Mouse (Mus musculus): ENCODE data around the gene Nlrp2. TPM values are rescaled to one million over a fixed set of nuclear protein-coding genes. Genes with fewer than 3 reads are reported as not detected.

The Nlrp2 gene
- not detected in 2 replicates for polyA plus RNA-seq (2015; fragmentation: Nextera tagmentation; extraction: Ambion mirVana)

DNA sequence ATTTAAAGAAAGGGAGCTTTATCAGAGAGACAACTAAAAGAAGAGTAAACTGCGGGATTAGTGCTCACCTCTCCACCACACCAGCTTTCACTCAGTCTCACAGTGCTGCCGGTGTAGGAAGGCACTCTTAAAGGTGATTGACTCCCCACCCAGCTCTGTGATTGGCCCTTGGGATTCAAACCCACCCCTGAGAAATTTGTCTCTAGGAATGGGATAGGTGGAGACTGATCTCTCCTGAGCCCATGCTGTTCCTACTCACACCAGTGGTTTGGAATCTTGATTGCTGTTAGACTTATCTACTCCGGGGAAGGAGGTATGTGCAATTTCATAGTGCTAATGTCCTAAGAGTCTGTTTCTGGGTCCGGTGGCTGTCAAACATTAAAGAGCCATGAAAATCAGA is at the start of gene Nlrp2:
Gene Nlrp2, minus strand, starts transcription at position 101 of the 400 bp plus-strand sequence.
- no peaks in the 10 kb centered on the region for H3K4me1 ChIP-seq (ENCODE audit: insufficient read depth, low read length)
- H3K9ac ChIP-seq (replicated peaks; ENCODE audit: low read length): no peak within 1 kb of the TSS
- H3K9me3 ChIP-seq (ENCODE audit: low read length): peaks cover 38% of the 10 kb centered on the region
- H3K4me3 ChIP-seq (ENCODE audit: low read length): no peak within 1 kb of the TSS
- H3K4me2 ChIP-seq (replicated peaks; ENCODE audit: low read depth, low read length): no peak within 1 kb of the TSS
- 80% methylated on average over 4 of the region's 4 CpGs for WGBS
- ATAC-seq (ENCODE audit: low FRiP score, low TSS enrichment): no peak
- H3K27ac ChIP-seq (ENCODE audit: low read length): no peak within 1 kb of the TSS
- no peaks in the 10 kb centered on the region for H3K36me3 ChIP-seq (ENCODE audit: insufficient read depth, low read length)
- no peaks in the 10 kb centered on the region for H3K27me3 ChIP-seq (ENCODE audit: insufficient read depth, low read length)

DNA sequence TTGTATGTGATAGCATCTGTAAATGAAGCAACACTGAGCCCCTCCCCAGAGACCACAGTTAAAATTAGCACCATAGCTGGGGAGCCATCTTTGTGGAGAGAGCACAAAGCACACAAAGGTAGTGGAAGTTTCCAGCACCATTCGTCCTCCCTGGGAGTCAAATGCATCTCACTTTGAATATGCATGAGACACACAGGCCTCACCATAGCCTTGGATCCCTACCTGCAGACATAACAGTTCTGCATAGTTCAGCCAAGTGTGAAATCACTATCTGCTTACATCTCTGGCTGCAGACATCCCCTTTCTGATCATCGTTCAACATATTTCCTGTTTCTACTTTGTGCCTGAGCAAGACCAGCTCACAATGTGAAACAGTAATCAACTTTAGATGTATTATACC is 15.9 kb upstream of the Nlrp2 start:
- ATAC-seq (ENCODE audit: low FRiP score, low TSS enrichment): no peak
- peaks cover 21% of the 10 kb centered on the region for H3K9me3 ChIP-seq (ENCODE audit: low read length)
- no peak overlapping the region for H3K9ac ChIP-seq (replicated peaks; ENCODE audit: low read length)
- H3K4me3 ChIP-seq (ENCODE audit: low read length): no peak overlapping the region
- no peaks in the 10 kb centered on the region for H3K27me3 ChIP-seq (ENCODE audit: insufficient read depth, low read length)
- no peaks in the 10 kb centered on the region for H3K4me1 ChIP-seq (ENCODE audit: insufficient read depth, low read length)
- H3K4me2 ChIP-seq (replicated peaks; ENCODE audit: low read depth, low read length): no peak overlapping the region
- no peaks in the 10 kb centered on the region for H3K36me3 ChIP-seq (ENCODE audit: insufficient read depth, low read length)
- WGBS: 73% methylated on average over 2 of the region's 2 CpGs
- no peak overlapping the region for H3K27ac ChIP-seq (ENCODE audit: low read length)

DNA sequence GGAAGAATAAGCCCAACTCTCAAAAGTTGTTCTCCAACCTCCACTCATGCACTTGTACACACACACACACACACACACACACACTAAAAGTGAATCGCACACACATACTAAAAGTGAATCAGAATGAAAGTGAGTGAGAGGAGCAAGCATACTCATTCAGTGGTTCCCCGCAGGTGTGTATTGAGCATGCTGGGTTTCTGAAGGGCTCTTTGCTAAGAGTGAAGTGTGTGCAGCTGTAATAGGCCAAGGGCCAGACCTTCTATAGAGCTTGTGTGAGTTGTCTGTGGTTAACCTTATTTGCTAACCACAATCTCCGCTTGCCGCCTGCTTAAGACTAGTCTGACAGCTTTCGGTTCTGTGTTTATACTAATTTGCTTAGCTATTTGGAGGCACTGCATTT is 12.8 kb upstream of the Nlrp2 start:
- H3K4me3 ChIP-seq (ENCODE audit: low read length): no peak overlapping the region
- no peaks in the 10 kb centered on the region for H3K27me3 ChIP-seq (ENCODE audit: insufficient read depth, low read length)
- ATAC-seq (ENCODE audit: low FRiP score, low TSS enrichment): no peak
- H3K36me3 ChIP-seq (ENCODE audit: insufficient read depth, low read length): no peaks in the 10 kb centered on the region
- H3K9ac ChIP-seq (replicated peaks; ENCODE audit: low read length): no peak overlapping the region
- no peaks in the 10 kb centered on the region for H3K4me1 ChIP-seq (ENCODE audit: insufficient read depth, low read length)
- WGBS: 94% methylated on average over 5 of the region's 5 CpGs
- no peak overlapping the region for H3K4me2 ChIP-seq (replicated peaks; ENCODE audit: low read depth, low read length)
- no peak overlapping the region for H3K27ac ChIP-seq (ENCODE audit: low read length)
- peaks cover 29% of the 10 kb centered on the region for H3K9me3 ChIP-seq (ENCODE audit: low read length)

DNA sequence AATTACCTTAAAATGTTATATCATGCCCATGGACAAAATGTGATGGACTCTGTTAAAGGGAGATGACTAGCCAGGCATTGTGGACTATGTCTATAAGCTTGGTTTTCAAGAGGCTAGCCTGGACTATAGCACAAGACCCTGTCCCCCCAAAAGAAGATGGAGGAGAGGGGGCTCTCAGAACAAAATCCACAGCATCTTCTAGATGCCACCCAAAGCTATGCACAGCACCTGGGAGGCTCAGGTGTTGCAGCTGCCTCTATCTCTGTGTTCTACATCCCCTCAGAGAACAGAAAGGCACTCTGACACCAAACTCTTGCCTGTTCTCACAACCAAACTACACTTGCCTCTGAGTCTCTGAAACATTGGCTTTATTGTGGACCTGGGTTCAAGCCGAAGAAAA is 598 bp downstream of the Nlrp2 start, which contains the start of gene Gm5065:
Gene Gm5065, plus strand, starts transcription at position 301 of the 400 bp plus-strand sequence.
- H3K4me1 ChIP-seq (ENCODE audit: insufficient read depth, low read length): no peaks in the 10 kb centered on the region
- H3K27ac ChIP-seq (ENCODE audit: low read length): no peak within 1 kb of the TSS
- H3K9me3 ChIP-seq (ENCODE audit: low read length): peaks cover 34% of the 10 kb centered on the region
- no peaks in the 10 kb centered on the region for H3K36me3 ChIP-seq (ENCODE audit: insufficient read depth, low read length)
- H3K9ac ChIP-seq (replicated peaks; ENCODE audit: low read length): no peak within 1 kb of the TSS
- H3K4me2 ChIP-seq (replicated peaks; ENCODE audit: low read depth, low read length): no peak within 1 kb of the TSS
- 76% methylated on average over 1 of the region's 1 CpGs for WGBS
- ATAC-seq (ENCODE audit: low FRiP score, low TSS enrichment): no peak
- no peaks in the 10 kb centered on the region for H3K27me3 ChIP-seq (ENCODE audit: insufficient read depth, low read length)
- no peak within 1 kb of the TSS for H3K4me3 ChIP-seq (ENCODE audit: low read length)

DNA sequence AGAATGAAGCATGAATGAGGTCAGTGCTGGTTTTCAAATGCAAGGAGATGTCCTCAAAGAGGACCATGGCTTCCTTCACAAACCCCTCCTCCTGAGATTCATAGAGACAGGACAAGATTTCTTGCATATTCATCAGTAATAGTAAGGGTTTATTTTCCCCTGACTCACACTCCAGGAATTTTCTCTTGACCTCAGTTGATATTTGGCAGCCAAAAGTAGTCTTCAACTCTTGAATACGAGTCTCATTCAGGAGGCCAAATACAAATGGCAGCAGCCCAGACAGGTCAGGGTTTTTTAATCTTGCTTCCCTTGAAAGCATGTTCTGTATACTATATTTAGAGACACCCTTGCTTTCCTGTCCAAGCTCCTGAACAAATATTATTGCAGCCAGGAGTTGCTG is 23.3 kb downstream of the Nlrp2 start:
- Histone ChIP-seq H3K4me3 (ENCODE audit: low read length) (no peak overlapping the region), H3K9me3 (ENCODE audit: low read length) (peaks cover 11% of the 10 kb centered on the region), H3K4me1 (ENCODE audit: insufficient read depth, low read length) (no peaks in the 10 kb centered on the region), H3K4me2 (replicated peaks; ENCODE audit: low read depth, low read length) (no peak overlapping the region), H3K27me3 (ENCODE audit: insufficient read depth, low read length) (no peaks in the 10 kb centered on the region), H3K9ac (replicated peaks; ENCODE audit: low read length) (no peak overlapping the region), H3K36me3 (ENCODE audit: insufficient read depth, low read length) (no peaks in the 10 kb centered on the region), H3K27ac (ENCODE audit: low read length) (no peak overlapping the region)
- no peak for ATAC-seq (ENCODE audit: low FRiP score, low TSS enrichment)
- 83% methylated on average over 1 of the region's 1 CpGs for WGBS

DNA sequence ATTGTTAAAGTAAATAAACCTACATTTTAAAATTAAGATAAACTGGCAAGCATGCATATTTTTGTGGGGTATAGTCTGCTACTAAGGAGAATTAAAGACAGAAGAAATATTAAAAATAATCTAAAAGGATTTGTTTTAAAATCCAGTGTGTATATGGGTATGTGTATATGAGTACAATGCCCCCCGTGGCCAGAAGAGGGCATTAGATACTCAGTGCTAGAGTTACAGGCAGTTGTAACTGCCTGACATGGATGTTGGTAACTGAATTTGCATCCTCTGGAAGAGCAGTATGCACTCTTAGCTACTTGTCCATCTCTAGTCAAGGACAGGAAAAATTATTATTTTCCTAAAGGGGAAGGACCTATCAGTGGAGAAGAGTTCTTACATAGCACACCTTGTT is 62.6 kb downstream of the Nlrp2 start:
- Histone ChIP-seq H3K4me1 (ENCODE audit: insufficient read depth, low read length) (no peaks in the 10 kb centered on the region), H3K27ac (ENCODE audit: low read length) (no peak overlapping the region), H3K4me2 (replicated peaks; ENCODE audit: low read depth, low read length) (no peak overlapping the region), H3K9ac (replicated peaks; ENCODE audit: low read length) (no peak overlapping the region), H3K9me3 (ENCODE audit: low read length) (peaks cover 13% of the 10 kb centered on the region), H3K4me3 (ENCODE audit: low read length) (no peak overlapping the region), H3K36me3 (ENCODE audit: insufficient read depth, low read length) (no peaks in the 10 kb centered on the region), H3K27me3 (ENCODE audit: insufficient read depth, low read length) (no peaks in the 10 kb centered on the region)
- no peak for ATAC-seq (ENCODE audit: low FRiP score, low TSS enrichment)
- 58% methylated on average over 1 of the region's 1 CpGs for WGBS

DNA sequence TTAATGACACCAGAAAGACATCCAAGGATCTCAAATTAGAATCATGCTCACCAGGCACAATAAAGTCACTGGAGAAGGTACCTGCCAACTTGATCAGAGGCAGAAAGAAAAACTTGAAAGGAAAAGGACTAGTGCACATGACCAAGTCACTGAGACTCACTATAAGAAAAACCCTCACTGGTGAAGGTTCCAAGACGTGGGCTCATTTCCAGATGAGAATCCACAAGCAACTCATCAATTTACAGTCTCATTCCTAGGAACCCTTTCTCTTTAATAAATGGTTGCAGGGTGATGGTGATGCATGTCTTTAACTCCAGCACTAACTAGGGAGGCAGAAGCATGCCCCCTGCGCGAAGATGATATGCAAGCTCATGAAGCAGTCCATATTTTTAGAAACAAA is 87.8 kb downstream of the Nlrp2 start:
- H3K4me1 ChIP-seq (ENCODE audit: insufficient read depth, low read length): no peaks in the 10 kb centered on the region
- 86% methylated on average over 3 of the region's 3 CpGs for WGBS
- no peak overlapping the region for H3K9ac ChIP-seq (replicated peaks; ENCODE audit: low read length)
- H3K4me3 ChIP-seq (ENCODE audit: low read length): no peak overlapping the region
- H3K9me3 ChIP-seq (ENCODE audit: low read length): 0 out of 2 replicates have a peak, but pooled peaks cover 4% of the 10 kb centered on the region
- no peak overlapping the region for H3K27ac ChIP-seq (ENCODE audit: low read length)
- no peak for ATAC-seq (ENCODE audit: low FRiP score, low TSS enrichment)
- no peak overlapping the region for H3K4me2 ChIP-seq (replicated peaks; ENCODE audit: low read depth, low read length)
- H3K27me3 ChIP-seq (ENCODE audit: insufficient read depth, low read length): no peaks in the 10 kb centered on the region
- no peaks in the 10 kb centered on the region for H3K36me3 ChIP-seq (ENCODE audit: insufficient read depth, low read length)

Other genes with a start within 250 kb of the Nlrp2 start
- not detected in 2 replicates for gene Rfpl4, start 234.1 kb downstream of the Nlrp2 start, polyA plus RNA-seq (2015; fragmentation: Nextera tagmentation; extraction: Ambion mirVana)
- gene Rasl2-9, start 225.1 kb downstream of the Nlrp2 start, polyA plus RNA-seq (2015; fragmentation: Nextera tagmentation; extraction: Ambion mirVana): 0.23 and 0.69 TPM in 2 replicates
- gene Vmn1r55, start 201.4 kb downstream of the Nlrp2 start, polyA plus RNA-seq (2015; fragmentation: Nextera tagmentation; extraction: Ambion mirVana): not detected in 2 replicates
- gene Vmn1r56, start 154.3 kb downstream of the Nlrp2 start, polyA plus RNA-seq (2015; fragmentation: Nextera tagmentation; extraction: Ambion mirVana): not detected in 2 replicates
- gene Vmn1r57, start 132.5 kb downstream of the Nlrp2 start, polyA plus RNA-seq (2015; fragmentation: Nextera tagmentation; extraction: Ambion mirVana): not detected in 2 replicates
- gene Gm5065, start 498 bp downstream of the Nlrp2 start, polyA plus RNA-seq (2015; fragmentation: Nextera tagmentation; extraction: Ambion mirVana): not detected in 2 replicates
- not detected in 2 replicates for gene Vmn1r58, start 62.4 kb upstream of the Nlrp2 start, polyA plus RNA-seq (2015; fragmentation: Nextera tagmentation; extraction: Ambion mirVana)
- not detected in 2 replicates for gene Vmn1r59, start 105.7 kb upstream of the Nlrp2 start, polyA plus RNA-seq (2015; fragmentation: Nextera tagmentation; extraction: Ambion mirVana)
- gene Vmn2r28, start 142.9 kb upstream of the Nlrp2 start, polyA plus RNA-seq (2015; fragmentation: Nextera tagmentation; extraction: Ambion mirVana): not detected in 2 replicates
- not detected in 2 replicates for gene Vmn1r60, start 196.3 kb upstream of the Nlrp2 start, polyA plus RNA-seq (2015; fragmentation: Nextera tagmentation; extraction: Ambion mirVana)

Data from kidney, embryonic 16.5 days (tissue).